Mouse (Mus musculus) intestine, embryonic 16.5 days (tissue): ENCODE data around the gene Tmcc1. TPM values are rescaled to one million over a fixed set of nuclear protein-coding genes. Genes with fewer than 3 reads are reported as not detected.
A peak's percentile ranks its signal among the peaks of the same experiment; 100 is the strongest.

Experiments used
- ATAC-seq: fragments of 200-750 bp; cut with Nextera tagmentation; 2 replicates; pipeline ENCODE4 v1.8.0; 2017; ENCODE audit warnings: moderate TSS enrichment, moderate library complexity
- H3K27ac ChIP-seq: fragments of 300-500 bp; sonication (generic); 2 replicates; pipeline ENCODE4 v1.5.1; 2014; ENCODE audit warnings: mild to moderate bottlenecking, low read length
- H3K27me3 ChIP-seq: fragments of 300-500 bp; sonication (generic); replicated peaks from 2 replicates; pipeline ENCODE4 v1.6.1; 2014; ENCODE audit warnings: low read length, control low read depth, mixed read lengths; ENCODE audit not compliant: control insufficient read depth, insufficient read depth
- H3K36me3 ChIP-seq: fragments of 300-500 bp; sonication (generic); 2 replicates; pipeline ENCODE4 v1.6.1; 2014; ENCODE audit warnings: low read length, control low read depth; ENCODE audit not compliant: control insufficient read depth, insufficient read depth
- H3K4me1 ChIP-seq: fragments of 300-500 bp; sonication (generic); 2 replicates; pipeline ENCODE4 v1.6.1; 2014; ENCODE audit warnings: low read length, control low read depth, mixed read lengths; ENCODE audit not compliant: control insufficient read depth, insufficient read depth
- H3K4me2 ChIP-seq: fragments of 300-500 bp; sonication (generic); 2 replicates; pipeline ENCODE4 v1.6.1; 2014; ENCODE audit warnings: low read depth, low read length, control low read depth
- H3K4me3 ChIP-seq: fragments of 300-500 bp; sonication (generic); 2 replicates; pipeline ENCODE4 v1.5.1; 2014; ENCODE audit warnings: mild to moderate bottlenecking, low read length
- H3K9ac ChIP-seq: fragments of 300-500 bp; sonication (generic); 2 replicates; pipeline ENCODE4 v1.6.1; 2014; ENCODE audit warnings: low read depth, low read length
- H3K9me3 ChIP-seq: fragments of 300-500 bp; sonication (generic); 2 replicates; pipeline ENCODE4 v1.6.1; 2016; ENCODE audit warnings: low read length, control low read depth; ENCODE audit not compliant: control insufficient read depth
- WGBS: fragments of 180-500 bp; shearing (Covaris S2); extraction: QIAGEN DNeasy Blood & Tissue Kit; methylation state at CpG from one replicate; pipeline ENCODE4 v1.1.7; 2014; 5-methylcytosine and 5-hydroxymethylcytosine counted together
- polyA plus RNA-seq: library from polyadenylated mRNA; unstranded; fragments of >200 nt; fragmentation: Nextera tagmentation; extraction: Ambion mirVana; gene quantifications from 2 replicates; pipeline ENCODE4 v1.2.1, GENCODE M21; 2015

Tmcc1 gene
- polyA plus RNA-seq, 1 experiment from 2014 or later, result 8.9 TPM

- H3K27ac ChIP-seq, result no peak overlapping the region
- WGBS, result 59% methylated on average over 1 of the region's 1 CpGs
- no peak for ATAC-seq
Observed at GRCm38 (mm10) chr6:116047896-116048295, 145.4 kb downstream of the Tmcc1 start.

DNA sequence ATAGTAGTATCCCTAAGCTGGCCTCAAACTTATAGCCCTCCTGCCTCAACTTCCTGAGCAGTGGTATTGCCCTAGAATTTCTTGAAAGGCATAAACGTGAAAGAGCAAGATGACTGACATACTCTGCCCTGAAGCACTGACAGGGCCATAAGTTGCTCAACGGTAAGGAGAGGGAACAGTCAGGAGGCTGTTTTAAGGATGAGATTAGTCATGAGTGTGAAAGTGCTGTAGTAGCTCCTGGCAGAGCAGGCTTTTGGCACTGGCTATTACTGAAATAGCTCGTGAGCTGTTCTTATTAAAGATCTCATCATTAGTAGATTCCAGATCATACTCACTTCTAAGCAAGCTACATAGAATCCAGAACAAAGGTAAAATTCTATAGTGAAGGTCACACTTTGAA is 145.9 kb downstream of the Tmcc1 start:
- WGBS, result 70% methylated on average over 3 of the region's 3 CpGs
- no peak overlapping the region for H3K4me2 ChIP-seq
- ATAC-seq, result no peak
- no peak overlapping the region for H3K9ac ChIP-seq
- no peaks in the 10 kb centered on the region for H3K27me3 ChIP-seq
- H3K9me3 ChIP-seq, result peaks cover 4% of the 10 kb centered on the region; the same call in 1 of the 2 replicates
- no peaks in the 10 kb centered on the region for H3K36me3 ChIP-seq
- H3K27ac ChIP-seq, result no peak overlapping the region
- no peak overlapping the region for H3K4me3 ChIP-seq
- no peaks in the 10 kb centered on the region for H3K4me1 ChIP-seq

More at GRCm38 (mm10) chr6:116047896-116048295, 145.4 kb downstream of the Tmcc1 start:
- Histone ChIP-seq H3K9me3 (peaks cover under 1% of the 10 kb centered on the region; the same call in 1 of the 2 replicates), H3K9ac (no peak overlapping the region), H3K36me3 (no peaks in the 10 kb centered on the region), H3K27me3 (no peaks in the 10 kb centered on the region), H3K4me2 (no peak overlapping the region), H3K4me1 (no peaks in the 10 kb centered on the region), H3K4me3 (no peak overlapping the region)

DNA sequence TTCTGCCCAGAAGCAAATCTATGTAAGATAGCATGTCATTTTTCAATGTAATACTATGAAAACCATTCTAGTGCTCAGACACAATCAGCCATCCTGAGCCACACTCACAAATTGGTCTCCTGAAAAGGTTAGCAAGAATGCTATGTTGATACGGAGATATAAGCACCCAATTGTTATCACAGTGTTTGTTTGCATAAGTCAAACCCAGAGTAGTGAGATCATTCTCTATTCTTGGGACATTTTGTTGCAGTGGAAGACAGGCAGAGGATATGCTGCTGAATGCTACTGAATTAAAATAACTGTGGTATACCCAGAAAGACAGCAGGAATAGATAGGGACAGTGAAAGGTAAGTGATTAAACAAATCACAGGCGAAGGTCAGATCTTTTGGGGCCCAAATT is 149.2 kb downstream of the Tmcc1 start:
- H3K9ac ChIP-seq, result no peak overlapping the region
- WGBS, result 57% methylated on average over 2 of the region's 2 CpGs
- peaks cover 4% of the 10 kb centered on the region; the same call in 1 of the 2 replicates for H3K9me3 ChIP-seq

DNA sequence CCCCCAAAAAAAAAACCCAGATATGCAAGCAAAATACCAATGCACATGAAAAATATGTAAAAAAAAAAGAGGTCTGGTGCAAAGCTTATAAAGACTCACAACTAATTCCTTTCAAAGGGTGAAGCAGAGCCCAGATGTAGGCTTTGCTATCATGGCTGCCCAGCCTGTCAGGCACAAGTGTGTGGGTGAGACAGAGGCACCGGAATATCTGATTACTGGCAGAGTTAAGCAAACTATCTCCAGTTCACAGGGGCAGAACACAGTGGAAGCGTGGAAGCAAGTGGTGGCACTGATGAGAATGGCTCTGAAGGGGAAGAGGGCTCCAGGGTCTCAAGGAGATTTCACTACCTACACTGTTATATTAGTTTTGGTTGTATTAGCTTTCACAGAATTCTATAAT is 155.1 kb downstream of the Tmcc1 start:
- Histone ChIP-seq H3K4me1 (no peaks in the 10 kb centered on the region), H3K9me3 (peaks cover 4% of the 10 kb centered on the region; the same call in 1 of the 2 replicates), H3K36me3 (no peaks in the 10 kb centered on the region), H3K27ac (no peak overlapping the region), H3K27me3 (no peaks in the 10 kb centered on the region), H3K4me3 (no peak overlapping the region), H3K9ac (no peak overlapping the region), H3K4me2 (no peak overlapping the region)
- no peak for ATAC-seq
- 94% methylated on average over 2 of the region's 2 CpGs for WGBS

More for the DNA sequence above, 149.2 kb downstream of the Tmcc1 start:
- Histone ChIP-seq H3K27ac (no peak overlapping the region), H3K4me3 (no peak overlapping the region), H3K4me1 (no peaks in the 10 kb centered on the region), H3K4me2 (no peak overlapping the region), H3K27me3 (no peaks in the 10 kb centered on the region), H3K36me3 (no peaks in the 10 kb centered on the region)
- no peak for ATAC-seq

DNA sequence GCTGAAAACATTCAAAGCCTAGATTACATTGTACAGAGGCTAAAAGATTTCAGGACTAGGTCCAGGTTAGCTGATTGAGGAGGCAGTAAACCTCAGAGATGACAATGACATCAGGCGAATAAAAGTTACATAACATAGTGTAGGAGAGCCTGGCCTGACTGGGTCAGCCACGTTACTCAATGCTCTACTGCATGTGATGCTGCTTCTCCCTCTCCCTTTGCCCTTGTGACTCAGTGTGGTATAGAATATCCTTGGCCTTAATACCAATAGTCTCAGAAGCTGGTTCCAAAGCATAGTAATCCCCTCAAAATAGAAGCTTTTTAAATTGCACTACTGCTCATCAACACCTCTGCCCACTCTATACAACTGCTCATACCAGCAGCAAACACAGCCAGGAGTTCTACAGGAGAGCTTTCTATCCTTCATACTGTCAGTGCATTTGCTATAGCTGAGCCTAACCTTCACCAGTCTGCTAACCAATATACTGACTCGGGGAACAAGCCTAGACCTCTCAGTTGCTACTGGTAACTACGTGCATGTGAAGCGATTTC is 155.9 kb downstream of the Tmcc1 start:
- H3K36me3 ChIP-seq, result no peaks in the 10 kb centered on the region
- ATAC-seq, result peak; percentile 64
- H3K4me2 ChIP-seq, result no peak overlapping the region
- no peaks in the 10 kb centered on the region for H3K4me1 ChIP-seq
- no peaks in the 10 kb centered on the region for H3K27me3 ChIP-seq
- no peak overlapping the region for H3K4me3 ChIP-seq
- H3K27ac ChIP-seq, result no peak overlapping the region
- WGBS, result 79% methylated on average over 5 of the region's 5 CpGs
- no peak overlapping the region for H3K9ac ChIP-seq
- no peaks in the 10 kb centered on the region for H3K9me3 ChIP-seq

GRCm38 (mm10) chr6:116036555-116036954 is 156.7 kb downstream of the Tmcc1 start:
- H3K27me3 ChIP-seq, result no peaks in the 10 kb centered on the region
- no peaks in the 10 kb centered on the region for H3K4me1 ChIP-seq
- H3K9ac ChIP-seq, result no peak overlapping the region
- H3K27ac ChIP-seq, result no peak overlapping the region
- 91% methylated on average over 2 of the region's 2 CpGs for WGBS
- H3K4me2 ChIP-seq, result no peak overlapping the region
- H3K36me3 ChIP-seq, result no peaks in the 10 kb centered on the region
- no peak overlapping the region for H3K4me3 ChIP-seq
- H3K9me3 ChIP-seq, result no peaks in the 10 kb centered on the region
- ATAC-seq, result no peak

DNA sequence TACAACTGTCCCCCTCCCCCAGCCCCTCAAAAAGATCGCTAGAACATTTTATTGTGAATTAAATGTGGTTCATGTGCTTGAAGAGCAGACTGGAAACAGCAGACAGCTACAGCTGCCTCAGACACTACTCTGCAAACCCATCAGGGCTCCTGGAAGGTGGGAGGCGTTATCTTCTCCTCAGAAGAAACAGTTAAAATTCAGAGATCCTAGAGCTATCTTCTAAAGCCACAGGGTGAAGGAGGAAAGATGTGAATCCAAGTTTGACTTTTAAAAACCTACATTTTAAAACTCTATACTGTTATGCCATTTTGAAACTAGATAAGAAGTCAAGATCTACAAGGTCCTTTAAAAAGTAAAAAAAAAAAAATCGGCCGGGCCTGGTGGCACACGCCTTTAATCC is 162.2 kb downstream of the Tmcc1 start:
- no peak overlapping the region for H3K4me3 ChIP-seq
- H3K4me1 ChIP-seq, result no peaks in the 10 kb centered on the region
- no peaks in the 10 kb centered on the region for H3K36me3 ChIP-seq
- 93% methylated on average over 5 of the region's 5 CpGs for WGBS
- H3K27ac ChIP-seq, result no peak overlapping the region
- H3K9ac ChIP-seq, result no peak overlapping the region
- no peaks in the 10 kb centered on the region for H3K27me3 ChIP-seq
- ATAC-seq, result no peak
- no peak overlapping the region for H3K4me2 ChIP-seq
- no peaks in the 10 kb centered on the region for H3K9me3 ChIP-seq

GRCm38 (mm10) chr6:116024666-116025065 is 168.6 kb downstream of the Tmcc1 start:
- no peak for ATAC-seq
- H3K4me2 ChIP-seq, result no peak overlapping the region
- H3K4me1 ChIP-seq, result no peaks in the 10 kb centered on the region
- 90% methylated on average over 4 of the region's 4 CpGs for WGBS
- no peak overlapping the region for H3K4me3 ChIP-seq
- peaks cover 5% of the 10 kb centered on the region for H3K9me3 ChIP-seq
- H3K36me3 ChIP-seq, result no peaks in the 10 kb centered on the region
- H3K27ac ChIP-seq, result no peak overlapping the region
- H3K27me3 ChIP-seq, result no peaks in the 10 kb centered on the region
- no peak overlapping the region for H3K9ac ChIP-seq

DNA sequence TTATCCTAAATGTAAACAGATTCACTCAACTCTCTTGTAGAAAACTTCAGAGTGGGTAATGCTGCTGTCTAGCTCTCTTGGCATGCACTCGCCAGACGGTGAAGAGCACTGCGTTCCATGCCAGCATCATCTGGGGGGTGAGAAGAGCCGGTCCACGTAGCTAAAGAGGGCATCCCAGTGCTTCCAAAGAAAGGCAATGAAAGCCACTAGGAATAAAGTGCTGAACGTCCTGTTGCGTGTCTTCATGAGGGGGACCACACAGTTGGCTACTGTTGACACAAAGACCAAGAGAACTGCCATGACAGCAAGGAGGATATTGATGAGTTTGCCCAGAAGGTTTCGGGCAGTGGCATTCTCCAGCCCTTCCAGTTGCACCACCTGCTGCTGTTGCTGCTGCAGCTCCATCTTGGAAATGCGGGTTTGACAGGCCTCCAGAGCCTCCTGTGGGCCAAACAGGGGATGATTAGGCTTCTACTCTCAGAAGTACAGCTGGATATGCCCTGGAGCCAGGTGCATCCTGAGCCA is 171.3 kb downstream of the Tmcc1 start:
- peaks cover 5% of the 10 kb centered on the region for H3K9me3 ChIP-seq
- H3K4me2 ChIP-seq, result no peak overlapping the region
- H3K9ac ChIP-seq, result no peak overlapping the region
- H3K27me3 ChIP-seq, result no peaks in the 10 kb centered on the region
- ATAC-seq, result no peak
- H3K4me1 ChIP-seq, result no peaks in the 10 kb centered on the region
- no peak overlapping the region for H3K4me3 ChIP-seq
- 89% methylated on average over 9 of the region's 9 CpGs for WGBS
- no peak overlapping the region for H3K27ac ChIP-seq
- H3K36me3 ChIP-seq, result no peaks in the 10 kb centered on the region

- H3K27ac ChIP-seq, result no peak overlapping the region
- no peaks in the 10 kb centered on the region for H3K9me3 ChIP-seq
- no peaks in the 10 kb centered on the region for H3K4me1 ChIP-seq
- H3K36me3 ChIP-seq, result no peaks in the 10 kb centered on the region
- WGBS, result 90% methylated on average over 3 of the region's 3 CpGs
- H3K4me2 ChIP-seq, result no peak overlapping the region
- no peak for ATAC-seq
- no peak overlapping the region for H3K9ac ChIP-seq
- no peak overlapping the region for H3K4me3 ChIP-seq
- H3K27me3 ChIP-seq, result no peaks in the 10 kb centered on the region
Observed at GRCm38 (mm10) chr6:116015902-116016301, 177.4 kb downstream of the Tmcc1 start.
